Mouse (Mus musculus): ENCODE data around the gene Sumo2.

DNA sequence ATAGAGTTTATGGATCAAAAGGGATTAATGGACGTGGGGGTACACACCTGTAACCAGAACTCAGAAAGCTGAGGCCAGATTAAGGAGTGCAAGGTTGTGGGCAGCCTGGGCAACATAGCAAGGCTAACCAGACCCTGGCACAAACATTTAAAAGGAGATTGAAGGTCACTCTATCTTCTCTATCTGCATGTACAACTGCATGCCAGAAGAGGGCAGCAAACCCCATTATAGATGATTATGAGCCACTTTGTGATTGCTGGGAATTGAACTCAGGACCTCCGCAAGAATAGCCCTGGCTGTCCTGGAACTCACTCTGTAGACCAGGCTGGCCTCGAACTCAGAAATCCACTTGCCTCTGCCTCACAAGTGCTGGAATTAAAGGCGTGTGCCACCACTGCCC, 16.7 kb upstream of the Sumo2 start:
- TF ChIP-seq CTCF (IDR thresholded peaks at IDR 0.05; ENCODE audit: extremely low read depth, insufficient read length, insufficient replicate concordance, low read depth, low read length) (peak; percentile 41; the same call in 1 of the 2 replicates), POLR2A (IDR thresholded peaks at IDR 0.05; ENCODE audit: low read depth, low read length) (no peak)

Measured in small intestine, adult 2 months (tissue).